Mouse (Mus musculus) embryo, embryonic 11 days (tissue): ENCODE data around the gene Dag1.

ENCODE experiments used
- DNase-seq: peaks from one replicate; pipeline ENCODE4 v3.0.0-alpha.2; 2015

The Dag1 gene

GRCm38 (mm10) chr9:108182806-108183506, 80.8 kb downstream of the Dag1 start:
- DNase-seq = no peak

GRCm38 (mm10) chr9:108178391-108178790, 85.4 kb downstream of the Dag1 start:
- no peak for DNase-seq

GRCm38 (mm10) chr9:108175116-108175838, 88.5 kb downstream of the Dag1 start:
- no peak for DNase-seq

- no peak for DNase-seq
Observed at GRCm38 (mm10) chr9:108172777-108173350, 90.9 kb downstream of the Dag1 start.

GRCm38 (mm10) chr9:108169751-108170150, 94.0 kb downstream of the Dag1 start:
- DNase-seq = no peak

GRCm38 (mm10) chr9:108165143-108165542, 98.6 kb downstream of the Dag1 start:
- no peak for DNase-seq

GRCm38 (mm10) chr9:108163646-108164284, 100.0 kb downstream of the Dag1 start:
- DNase-seq = no peak

- DNase-seq = no peak
Observed at GRCm38 (mm10) chr9:108157891-108158290, 105.9 kb downstream of the Dag1 start.

- no peak for DNase-seq
Observed at GRCm38 (mm10) chr9:108157451-108157850, 106.3 kb downstream of the Dag1 start.

- DNase-seq = no peak
Observed at GRCm38 (mm10) chr9:108156786-108157185, 107.0 kb downstream of the Dag1 start.

- DNase-seq = no peak
Observed at GRCm38 (mm10) chr9:108154814-108155213, 108.9 kb downstream of the Dag1 start.
